Mouse (Mus musculus) spleen, adult 2 months (tissue): ENCODE data around the gene Lenep. TPM values are rescaled to one million over a fixed set of nuclear protein-coding genes. Genes with fewer than 3 reads are reported as not detected.

Experiments
- DNase-seq, 2 experiments: peaks; one replicate each; pipeline versions ENCODE4 v3.0.0 to v3.0.0-alpha.2; 2012 to 2021; ENCODE audit warnings: low spot score in 2 of 2, low read depth in 1 of 2
- H3K27ac ChIP-seq: fragments of 200-500 bp; 2 replicates; pipeline ENCODE4 v1.5.1; 2012; ENCODE audit warnings: low read length, inconsistent platforms; ENCODE audit not compliant: insufficient read depth
- H3K27me3 ChIP-seq: fragments of 200-500 bp; 2 replicates; pipeline ENCODE4 v1.6.1; 2012; ENCODE audit warnings: mild to moderate bottlenecking, moderate library complexity, low read length, inconsistent platforms; ENCODE audit not compliant: control insufficient read depth, insufficient read depth
- H3K36me3 ChIP-seq: fragments of 200-500 bp; 2 replicates; pipeline ENCODE4 v1.6.1; 2012; ENCODE audit warnings: mild to moderate bottlenecking, low read length, inconsistent platforms; ENCODE audit not compliant: control insufficient read depth, insufficient read depth
- H3K4me1 ChIP-seq: fragments of 200-500 bp; 2 replicates; pipeline ENCODE4 v1.6.1; 2011; ENCODE audit warnings: inconsistent platforms; ENCODE audit not compliant: control insufficient read depth, insufficient read depth, insufficient read length
- H3K4me3 ChIP-seq: fragments of 200-500 bp; 2 replicates; pipeline ENCODE4 v1.5.1; 2011; ENCODE audit warnings: mild to moderate bottlenecking, inconsistent platforms; ENCODE audit not compliant: insufficient read depth, insufficient read length; ENCODE audit errors: extremely low read depth
- CTCF ChIP-seq: fragments of 200-500 bp; IDR thresholded peaks from 2 replicates; pipeline ENCODE4 v1.5.1; 2011; ENCODE audit warnings: mild to moderate bottlenecking, inconsistent platforms; ENCODE audit not compliant: insufficient read depth, insufficient read length, insufficient replicate concordance; ENCODE audit errors: extremely low read depth
- POLR2A ChIP-seq: fragments of 200-500 bp; IDR thresholded peaks from 2 replicates; pipeline ENCODE4 v1.6.1; 2011; ENCODE audit warnings: low read depth, low read length, inconsistent platforms
- WGBS: fragments of 180-500 bp; shearing (Covaris S2); methylation state at CpG from one replicate; pipeline ENCODE4 v1.1.7; 2018; 5-methylcytosine and 5-hydroxymethylcytosine counted together
- polyA plus RNA-seq: library from polyadenylated mRNA; depleted of rRNA; stranded (reverse); fragments of >200 nt; gene quantifications from 2 replicates; pipeline ENCODE4 v1.2.3, GENCODE M21; 2012; rRNA removed

The Lenep gene
- polyA plus RNA-seq, 1 experiment, result 1.5 TPM

GRCm38 (mm10) chr3:89351271-89351670 lies 51.3 kb downstream of the Lenep start:
- H3K4me3 ChIP-seq, result no peak overlapping the region
- H3K4me1 ChIP-seq, result peaks cover 6% of the 10 kb centered on the region
- no peaks in the 10 kb centered on the region for H3K36me3 ChIP-seq
- TF ChIP-seq CTCF (no peak), POLR2A (no peak)
- no peak for DNase-seq
- 86% methylated on average over 5 of the region's 5 CpGs for whole genome bisulfite sequencing
- no peak overlapping the region for H3K27ac ChIP-seq
- H3K27me3 ChIP-seq, result no peaks in the 10 kb centered on the region; the same call in 1 of the 2 replicates

Other genes with a start within 250 kb of the Lenep start
- gene Hcn3, start 242.6 kb downstream of the Lenep start, polyA plus RNA-seq, result 2.7 and 3.3 TPM in 2 replicates
- gene Clk2, start 238.0 kb downstream of the Lenep start, polyA plus RNA-seq, result 66.6 and 72.2 TPM in 2 replicates
- 120 and 134 TPM in 2 replicates for gene Scamp3, start 225.3 kb downstream of the Lenep start, polyA plus RNA-seq
- gene Fam189b, start 219.7 kb downstream of the Lenep start, polyA plus RNA-seq, result 104 and 115 TPM in 2 replicates
- 59.6 and 66.6 TPM in 2 replicates for gene Gba, start 199.9 kb downstream of the Lenep start, polyA plus RNA-seq
- gene Thbs3, start 187.6 kb downstream of the Lenep start, polyA plus RNA-seq, result 2.9 and 3.4 TPM in 2 replicates
- gene Mtx1, start 175.7 kb downstream of the Lenep start, polyA plus RNA-seq, result 99.4 and 124 TPM in 2 replicates
- 17.4 and 26.1 TPM in 2 replicates for gene Muc1, start 173.7 kb downstream of the Lenep start, polyA plus RNA-seq
- 93.5 and 129 TPM in 2 replicates for gene Krtcap2, start 156.8 kb downstream of the Lenep start, polyA plus RNA-seq
- gene Trim46, start 156.5 kb downstream of the Lenep start, polyA plus RNA-seq, result 3.6 and 5.4 TPM in 2 replicates
- 231 and 419 TPM in 2 replicates for gene Dpm3, start 143.4 kb downstream of the Lenep start, polyA plus RNA-seq
- gene Slc50a1, start 132.2 kb downstream of the Lenep start, polyA plus RNA-seq, result 207 and 266 TPM in 2 replicates
- 5.3 and 5.9 TPM in 2 replicates for gene Efna1, start 121.7 kb downstream of the Lenep start, polyA plus RNA-seq
- not detected in 2 replicates for gene Efna3, start 79.8 kb downstream of the Lenep start, polyA plus RNA-seq
- 0.62 and 1.5 TPM in 2 replicates for gene Efna4, start 64.8 kb downstream of the Lenep start, polyA plus RNA-seq
- gene Adam15, start 52.8 kb downstream of the Lenep start, polyA plus RNA-seq, result 49.6 and 62.0 TPM in 2 replicates
- 0.15 and 0.43 TPM in 2 replicates for gene Dcst2, start 40.8 kb downstream of the Lenep start, polyA plus RNA-seq
- 0.29 and 0.42 TPM in 2 replicates for gene Dcst1, start 37.5 kb downstream of the Lenep start, polyA plus RNA-seq
- 54.5 and 58.4 TPM in 2 replicates for gene Zbtb7b, start 8.0 kb downstream of the Lenep start, polyA plus RNA-seq
- gene Flad1, start 9.1 kb upstream of the Lenep start, polyA plus RNA-seq, result 39.1 and 43.9 TPM in 2 replicates
- gene Cks1b, start 15.6 kb upstream of the Lenep start, polyA plus RNA-seq, result 20.6 and 21.3 TPM in 2 replicates
- gene Shc1, start 15.7 kb upstream of the Lenep start, polyA plus RNA-seq, result 49.0 and 54.8 TPM in 2 replicates
- 58.2 and 111 TPM in 2 replicates for gene Pygo2, start 27.4 kb upstream of the Lenep start, polyA plus RNA-seq
- gene Pbxip1, start 33.9 kb upstream of the Lenep start, polyA plus RNA-seq, result 47.0 and 54.2 TPM in 2 replicates
- 12.2 and 15.1 TPM in 2 replicates for gene Pmvk, start 51.7 kb upstream of the Lenep start, polyA plus RNA-seq
- gene Kcnn3, start 117.4 kb upstream of the Lenep start, polyA plus RNA-seq, result 0.33 and 0.41 TPM in 2 replicates